Mouse (Mus musculus) left cerebral cortex, adult 9 months (tissue): Measurements from ENCODE around the gene Gp9.

ENCODE experiments used
- DNase-seq, 2 experiments: peaks; one replicate each; pipeline ENCODE4 v3.0.0; 2022; ENCODE audit warnings: low spot score in 2 of 2

Gp9 gene

GRCm38 (mm10) chr6:87809651-87810161 lies 31.8 kb downstream of the Gp9 start:
- DNase-seq: no peak

GRCm38 (mm10) chr6:87810311-87810710 lies 32.4 kb downstream of the Gp9 start:
- DNase-seq: no peak

- DNase-seq: peak; percentile 31 to 51
Observed at GRCm38 (mm10) chr6:87810713-87811669, 33.1 kb downstream of the Gp9 start.

- peak; percentile 62 to 86 for DNase-seq
Observed at GRCm38 (mm10) chr6:87811675-87812338, 33.9 kb downstream of the Gp9 start, which contains the start of gene Rab43. Gene Rab43 (minus strand): TSS chr6:87812164.

- DNase-seq: no peak
Observed at GRCm38 (mm10) chr6:87812656-87813055, 34.8 kb downstream of the Gp9 start.

- no peak for DNase-seq
Observed at GRCm38 (mm10) chr6:87814486-87814885, 36.6 kb downstream of the Gp9 start.

GRCm38 (mm10) chr6:87820366-87820765 lies 42.5 kb downstream of the Gp9 start:
- DNase-seq: no peak
